Mouse (Mus musculus) 3134 (cell line): ENCODE measurements around the gene Prcc.
"Not testable (repeated sequence)": the region's sequence is repeated elsewhere in the genome, so short reads cannot be mapped to it uniquely, and the experiment has no call there.

Experiments used
- DNase-seq: peaks from one replicate; pipeline ENCODE4 v3.0.0-alpha.2; 2011; ENCODE audit warnings: low spot score; ENCODE audit not compliant: insufficient read length; ENCODE audit errors: extremely low read depth

Prcc gene

DNA sequence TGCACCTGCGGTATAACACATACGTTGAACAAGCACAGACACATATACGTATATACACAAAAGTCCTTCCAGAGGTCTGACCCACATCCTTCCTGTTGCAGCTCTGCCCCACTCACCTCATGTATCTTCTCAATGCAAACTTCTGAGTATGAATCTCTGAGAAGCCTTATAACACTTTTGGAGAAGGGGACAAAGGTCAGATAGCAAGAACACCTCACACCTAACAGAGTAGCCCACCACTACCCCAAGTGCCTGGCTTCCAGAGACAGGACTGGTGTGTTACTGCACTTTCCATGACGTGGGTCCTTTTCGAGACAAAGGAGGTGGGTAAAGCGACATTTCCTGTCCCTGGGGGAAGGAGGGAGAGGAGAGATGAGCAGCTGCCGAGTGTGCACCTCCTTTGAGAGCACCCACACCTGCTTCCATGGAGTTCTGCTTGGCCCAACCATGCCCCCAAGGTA lies 38.7 kb downstream of the Prcc start, which contains the start of gene Sh2d2a:
Gene Sh2d2a (plus strand): TSS at position 106 of the 461 bp plus-strand sequence.
- DNase-seq: no peak

DNA sequence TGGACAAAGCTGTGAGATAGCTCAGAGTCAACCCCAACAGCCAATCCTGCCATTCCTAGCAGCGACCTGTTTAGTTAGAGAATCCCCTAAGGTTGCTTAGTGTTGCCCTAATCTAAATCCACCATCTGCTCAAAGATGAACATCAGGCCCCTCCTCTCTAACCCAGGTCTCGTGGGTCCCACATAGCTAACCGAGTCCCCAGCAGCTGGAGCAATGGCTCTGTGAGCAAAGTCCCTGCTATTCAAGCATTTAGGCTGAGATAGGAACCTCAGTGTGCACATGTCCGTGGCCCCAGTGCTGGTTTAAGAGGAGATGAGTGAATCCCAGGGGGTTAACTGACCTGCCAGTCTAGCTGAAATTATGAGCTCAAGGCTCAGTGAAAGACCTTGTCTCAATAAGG lies 39.2 kb downstream of the Prcc start:
- DNase-seq: no peak

DNA sequence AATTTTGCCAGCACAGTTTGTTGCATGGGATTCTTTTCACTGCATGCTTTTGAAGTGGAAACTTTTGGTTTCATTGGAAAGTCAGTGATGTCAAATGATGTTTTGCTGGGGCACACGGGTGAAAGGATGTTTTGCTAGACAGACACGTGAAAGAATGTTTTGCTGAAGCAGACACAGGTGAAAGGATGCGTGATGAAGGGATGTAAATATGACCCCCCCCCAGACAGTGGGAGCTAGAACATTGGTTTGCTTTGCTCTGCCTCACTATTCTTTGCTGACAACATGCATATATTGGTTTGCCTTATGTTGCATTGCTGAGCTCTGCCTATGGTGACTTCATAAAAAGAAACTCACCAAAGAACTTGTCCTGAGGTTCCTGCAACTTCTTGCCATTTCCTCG lies 40.4 kb downstream of the Prcc start:
- no peak for DNase-seq

GRCm38 (mm10) chr3:87840858-87841257 lies 44.5 kb downstream of the Prcc start:
- no peak for DNase-seq

GRCm38 (mm10) chr3:87838622-87839021 lies 46.8 kb downstream of the Prcc start:
- DNase-seq: no peak

GRCm38 (mm10) chr3:87833482-87833881 lies 51.9 kb downstream of the Prcc start:
- no peak for DNase-seq

DNA sequence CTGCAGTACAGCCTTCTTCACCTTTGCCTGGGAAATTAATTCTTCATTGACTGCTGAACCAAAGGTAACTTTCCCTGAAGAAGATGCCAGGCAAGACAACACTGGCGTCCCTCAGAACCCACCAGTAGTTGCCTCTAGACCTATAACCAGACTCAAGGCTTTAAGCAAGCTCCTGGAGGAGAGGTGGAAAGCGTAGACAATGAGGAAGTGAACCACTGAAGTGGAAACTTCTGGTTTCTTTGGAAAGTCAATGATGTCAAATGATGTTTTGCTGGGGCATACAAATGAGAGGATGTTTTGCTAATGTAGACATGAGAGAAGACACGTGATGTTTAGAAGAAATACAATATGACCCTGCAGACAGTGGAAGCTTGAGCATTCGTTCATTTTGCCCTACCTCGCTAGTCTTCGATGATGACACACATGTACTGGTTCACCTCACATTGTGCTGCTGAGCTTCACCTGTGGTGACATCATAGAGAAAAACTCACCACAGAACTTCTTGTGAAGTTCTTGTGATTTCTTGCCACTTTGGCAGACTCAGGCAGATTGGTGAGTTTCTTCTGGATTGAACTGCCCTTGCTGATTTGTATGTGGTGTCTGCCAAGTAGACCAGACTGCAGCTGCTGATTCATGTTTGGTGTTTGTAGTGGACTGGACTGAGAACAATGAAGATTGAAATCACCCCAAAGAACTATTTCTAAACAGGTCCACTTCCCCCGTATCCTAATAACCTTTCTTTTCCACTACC lies 53.1 kb downstream of the Prcc start:
- no peak for DNase-seq

DNA sequence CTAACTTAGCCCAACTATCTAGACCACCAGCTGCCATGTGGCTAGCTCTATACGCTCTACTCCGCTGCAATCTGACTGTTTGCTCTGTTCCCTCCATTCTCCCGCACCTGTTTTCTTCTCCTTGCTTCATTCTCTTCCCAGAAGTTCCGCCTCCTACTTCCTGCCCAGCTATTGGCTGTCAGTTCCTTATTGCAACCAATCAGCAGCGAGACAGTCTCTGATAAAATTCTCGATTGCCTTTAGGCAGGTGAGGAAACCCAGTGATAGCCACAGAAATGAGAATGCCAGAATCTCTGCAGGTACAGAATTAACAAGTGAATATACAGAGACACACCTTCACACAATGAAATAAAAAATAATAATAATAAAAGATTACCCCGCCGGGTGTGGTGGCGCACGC lies 56.4 kb downstream of the Prcc start:
- DNase-seq: no peak

DNA sequence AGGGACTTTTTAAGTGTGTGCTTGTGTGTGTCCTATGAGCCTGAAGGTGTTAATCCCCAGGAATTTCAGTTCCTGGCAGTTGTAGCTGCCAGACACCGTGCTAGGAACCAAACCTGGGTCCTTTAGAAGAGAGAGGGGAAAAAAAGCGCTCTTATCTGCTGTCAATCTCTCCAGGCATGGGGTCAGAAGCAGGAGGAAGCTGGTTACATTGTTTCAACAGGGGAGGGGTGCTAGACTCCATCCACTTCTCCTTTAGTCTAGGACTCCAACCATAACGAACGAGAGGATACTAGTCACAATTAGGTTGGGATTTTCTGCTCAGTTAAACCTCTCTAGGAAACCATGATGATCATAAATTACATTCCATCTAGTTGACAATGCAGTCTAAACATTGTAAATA lies 57.0 kb downstream of the Prcc start:
- no peak for DNase-seq

GRCm38 (mm10) chr3:87824206-87824605 lies 61.2 kb downstream of the Prcc start, which contains the start of gene Pear1:
TSS of gene Pear1 (minus strand) at chr3:87824306.
- DNase-seq: not testable (repeated sequence)

DNA sequence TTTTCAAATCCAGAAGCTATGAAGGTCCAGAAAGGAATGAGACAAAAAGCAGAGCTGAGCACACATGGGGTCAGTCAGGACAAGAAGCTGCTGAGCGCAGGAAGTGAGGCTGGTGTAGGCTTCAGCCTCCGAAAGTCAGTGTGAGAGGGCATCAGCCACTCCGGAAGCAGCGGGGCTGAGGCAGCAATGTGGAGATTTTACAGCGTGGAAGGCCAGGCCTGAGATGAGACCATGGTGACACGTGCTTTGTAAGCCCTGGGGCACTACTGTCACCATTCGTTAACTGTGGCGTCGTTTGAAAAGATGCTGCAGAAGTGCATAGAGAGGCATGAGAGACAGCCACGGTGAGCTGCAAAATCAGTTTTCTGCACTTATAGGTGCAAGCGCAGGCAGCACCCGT lies 67.2 kb downstream of the Prcc start:
- DNase-seq: no peak

DNA sequence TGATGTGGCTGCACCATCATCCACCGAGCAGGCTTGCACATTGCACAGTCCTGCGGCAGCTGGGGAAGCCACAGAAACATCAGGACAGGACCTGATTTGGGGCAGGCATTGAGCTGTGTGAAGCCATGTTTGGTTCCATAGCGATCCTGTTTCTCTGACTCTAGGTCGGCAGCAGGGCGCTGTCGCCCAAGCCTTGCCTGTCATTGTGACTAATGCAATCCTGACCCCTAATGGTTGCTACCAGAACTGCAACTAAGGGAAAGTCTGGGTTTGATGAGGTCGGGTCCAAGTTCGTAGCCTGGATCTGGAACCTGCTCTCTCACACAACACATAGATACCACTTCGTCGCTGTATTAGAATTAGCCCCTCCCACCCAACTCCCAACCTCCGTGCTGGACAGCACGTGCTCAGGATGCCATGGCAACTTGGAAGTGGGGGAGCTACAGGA lies 68.7 kb downstream of the Prcc start:
- DNase-seq: peak; percentile 69

DNA sequence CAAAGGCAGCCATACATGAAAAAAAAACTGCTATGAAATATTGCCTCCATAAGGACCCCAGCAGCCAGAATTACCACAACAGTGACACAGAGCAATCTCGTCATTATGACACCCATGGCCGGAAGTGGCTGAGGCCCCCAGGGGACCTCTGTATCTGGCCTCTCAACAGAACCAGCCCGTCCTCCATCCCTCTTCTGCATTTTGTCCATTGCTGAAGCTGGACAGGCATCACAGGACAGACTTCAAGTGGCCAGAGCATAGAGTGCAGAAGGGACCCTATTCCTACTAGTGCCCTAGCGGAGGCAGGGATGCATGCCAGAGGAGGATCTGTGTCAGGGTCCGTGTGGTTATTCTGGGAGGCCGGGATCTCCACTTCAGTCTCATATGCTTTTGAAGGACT lies 69.2 kb downstream of the Prcc start:
- no peak for DNase-seq

GRCm38 (mm10) chr3:87812873-87813272 lies 72.5 kb downstream of the Prcc start:
- no peak for DNase-seq

- DNase-seq: no peak
Observed at GRCm38 (mm10) chr3:87812413-87812812, 73.0 kb downstream of the Prcc start.

DNA sequence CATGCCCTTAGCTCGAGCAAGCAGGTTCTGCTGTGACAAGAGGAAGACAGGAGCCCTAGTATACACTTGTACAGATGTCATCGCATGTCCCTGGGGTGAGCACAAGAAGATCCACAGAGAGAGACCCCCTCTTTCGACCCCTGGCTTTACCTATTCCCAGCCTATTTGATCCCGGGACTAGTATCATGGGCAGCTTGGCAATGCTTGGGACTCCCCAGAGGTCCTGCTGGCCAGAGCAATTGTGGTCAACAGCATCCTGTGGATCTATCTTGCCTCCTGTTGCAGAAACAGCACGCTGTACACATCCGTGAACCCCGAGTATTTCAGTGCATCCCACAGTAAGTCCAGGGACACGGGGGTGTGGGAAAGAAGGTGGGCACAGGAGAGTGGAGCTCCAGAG lies 74.1 kb downstream of the Prcc start:
- DNase-seq: no peak

DNA sequence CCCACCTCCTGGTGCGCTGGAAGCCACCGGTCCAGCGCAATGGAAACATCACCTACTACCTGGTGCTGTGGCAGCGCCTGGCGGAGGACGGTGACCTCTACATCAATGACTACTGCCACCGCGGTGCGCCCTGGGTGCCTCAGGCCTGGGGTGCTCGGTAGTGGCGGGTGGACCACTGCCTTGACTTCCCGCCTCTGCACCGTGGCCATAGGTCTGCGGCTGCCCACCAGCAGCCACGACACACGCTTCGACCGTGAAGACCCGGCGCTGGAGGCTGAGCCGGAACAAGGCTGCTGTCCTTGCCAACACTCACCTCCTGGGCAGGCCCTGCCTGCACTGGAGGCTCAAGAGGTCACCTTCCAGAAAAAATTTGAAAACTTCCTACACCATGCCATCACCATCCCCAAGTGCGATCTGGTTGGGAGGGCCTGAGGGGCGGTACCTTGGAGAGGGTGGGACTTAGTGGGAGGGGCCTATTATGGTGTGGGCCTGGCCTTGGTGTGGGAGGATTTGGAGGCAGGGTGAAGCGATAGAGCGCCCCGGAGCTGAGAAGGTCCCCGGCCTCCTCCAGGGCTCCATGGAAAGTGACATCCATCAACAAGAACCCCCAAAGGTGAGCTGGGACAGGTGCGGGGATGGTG lies 76.0 kb downstream of the Prcc start:
- DNase-seq: no peak
